Mouse (Mus musculus): ENCODE measurements at regions not wholly inside any gene's neighbourhood (a gene's known extent, or its start where the extent isn't known, plus 50 kb on each side); places are given as distances from the start of the nearest gene placed in this dataset.
A peak's percentile ranks its signal among the peaks of the same experiment; 100 is the strongest.

- no peaks in the 10 kb centered on the region for H3K27me3 ChIP-seq (ENCODE audit: control insufficient read depth, insufficient read depth, insufficient read length)
- peak overlapping the region; percentile 64 for H3K4me2 ChIP-seq (ENCODE audit: low read depth)
- no peaks in the 10 kb centered on the region for H3K36me3 ChIP-seq (ENCODE audit: control insufficient read depth, insufficient read depth)
- H3K4me3 ChIP-seq: no peak overlapping the region
- no peaks in the 10 kb centered on the region for H3K79me2 ChIP-seq (ENCODE audit: control insufficient read depth, insufficient read depth)
- no peak for TF ChIP-seq MAX (IDR thresholded peaks at IDR 0.05; ENCODE audit: low read depth)
- H3ac ChIP-seq (ENCODE audit: control insufficient read depth, insufficient read length): no peak overlapping the region
Measured at GRCm38 (mm10) chr3:131802841-131803240, 238.3 kb downstream of the Papss1 start.

GRCm38 (mm10) chr3:131808127-131808526 lies 243.6 kb downstream of the Papss1 start:
- Histone ChIP-seq H3K27me3 (ENCODE audit: control insufficient read depth, insufficient read depth, insufficient read length) (no peaks in the 10 kb centered on the region), H3K4me3 (no peak overlapping the region), H3K79me2 (ENCODE audit: control insufficient read depth, insufficient read depth) (no peaks in the 10 kb centered on the region), H3ac (ENCODE audit: control insufficient read depth, insufficient read length) (no peak overlapping the region), H3K4me2 (ENCODE audit: low read depth) (no peak overlapping the region), H3K36me3 (ENCODE audit: control insufficient read depth, insufficient read depth) (no peaks in the 10 kb centered on the region)
- TF ChIP-seq REST (IDR thresholded peaks at IDR 0.05; ENCODE audit: insufficient read depth, insufficient read length): no peak
- TF ChIP-seq TCF3 (IDR thresholded peaks at IDR 0.05; ENCODE audit: insufficient read length, low read depth): no peak
- TF ChIP-seq POLR2A (IDR thresholded peaks at IDR 0.05; ENCODE audit: insufficient read length, low read depth): no peak
- no peak for TF ChIP-seq E2F4 (IDR thresholded peaks at IDR 0.05; ENCODE audit: insufficient read depth)
- TF ChIP-seq TCF12 (IDR thresholded peaks at IDR 0.05; ENCODE audit: insufficient read depth, poor library complexity, severe bottlenecking): no peak
- no peak for TF ChIP-seq USF1 (IDR thresholded peaks at IDR 0.05; ENCODE audit: low read depth)
- TF ChIP-seq CEBPB (IDR thresholded peaks at IDR 0.05; ENCODE audit: insufficient read depth, poor library complexity, severe bottlenecking): no peak
- TF ChIP-seq MYOD1 (IDR thresholded peaks at IDR 0.05; ENCODE audit: control insufficient read depth in 1 of 3, insufficient read length in 2 of 3, low read depth in 2 of 3): no peak
- no peak for TF ChIP-seq MYOG (IDR thresholded peaks at IDR 0.05; ENCODE audit: control insufficient read depth in 1 of 3, insufficient read depth in 1 of 3, insufficient read length in 2 of 3, low read depth in 2 of 3)
- TF ChIP-seq MAX (IDR thresholded peaks at IDR 0.05; ENCODE audit: low read depth): no peak
- no peak for TF ChIP-seq POLR2AphosphoS2 (IDR thresholded peaks at IDR 0.05; ENCODE audit: insufficient read length, low read depth)
- no peak for TF ChIP-seq SRF (IDR thresholded peaks at IDR 0.05; ENCODE audit: control insufficient read depth, insufficient read length, low read depth)

GRCm38 (mm10) chr3:131812968-131813367 lies 248.4 kb downstream of the Papss1 start:
- Histone ChIP-seq H3K27me3 (ENCODE audit: control insufficient read depth, insufficient read depth, insufficient read length) (no peaks in the 10 kb centered on the region), H3K4me2 (ENCODE audit: low read depth) (no peak overlapping the region), H3K4me3 (no peak overlapping the region), H3K36me3 (ENCODE audit: control insufficient read depth, insufficient read depth) (no peaks in the 10 kb centered on the region), H3K79me2 (ENCODE audit: control insufficient read depth, insufficient read depth) (no peaks in the 10 kb centered on the region), H3ac (ENCODE audit: control insufficient read depth, insufficient read length) (no peak overlapping the region)
- no peak for TF ChIP-seq POLR2AphosphoS2 (IDR thresholded peaks at IDR 0.05; ENCODE audit: insufficient read length, low read depth)
- no peak for TF ChIP-seq MYOD1 (IDR thresholded peaks at IDR 0.05; ENCODE audit: control insufficient read depth in 1 of 3, insufficient read length in 2 of 3, low read depth in 2 of 3)
- TF ChIP-seq MYOG (IDR thresholded peaks at IDR 0.05; ENCODE audit: control insufficient read depth in 1 of 3, insufficient read depth in 1 of 3, insufficient read length in 2 of 3, low read depth in 2 of 3): no peak

GRCm38 (mm10) chr3:131818806-131819205 lies 254.2 kb downstream of the Papss1 start:
- Histone ChIP-seq H3K4me3 (no peak overlapping the region), H3ac (ENCODE audit: control insufficient read depth, insufficient read length) (no peak overlapping the region), H3K79me2 (ENCODE audit: control insufficient read depth, insufficient read depth) (no peaks in the 10 kb centered on the region), H3K36me3 (ENCODE audit: control insufficient read depth, insufficient read depth) (no peaks in the 10 kb centered on the region), H3K4me2 (ENCODE audit: low read depth) (no peak overlapping the region), H3K27me3 (ENCODE audit: control insufficient read depth, insufficient read depth, insufficient read length) (no peaks in the 10 kb centered on the region)
- TF ChIP-seq USF1 (IDR thresholded peaks at IDR 0.05; ENCODE audit: low read depth): no peak
- TF ChIP-seq REST (IDR thresholded peaks at IDR 0.05; ENCODE audit: insufficient read depth, insufficient read length): no peak
- no peak for TF ChIP-seq POLR2AphosphoS2 (IDR thresholded peaks at IDR 0.05; ENCODE audit: insufficient read length, low read depth)
- TF ChIP-seq POLR2A (IDR thresholded peaks at IDR 0.05; ENCODE audit: insufficient read length, low read depth): no peak
- no peak for TF ChIP-seq SRF (IDR thresholded peaks at IDR 0.05; ENCODE audit: control insufficient read depth, insufficient read length, low read depth)
- TF ChIP-seq MAX (IDR thresholded peaks at IDR 0.05; ENCODE audit: low read depth): no peak
- no peak for TF ChIP-seq CEBPB (IDR thresholded peaks at IDR 0.05; ENCODE audit: insufficient read depth, poor library complexity, severe bottlenecking)
- TF ChIP-seq MYOG (IDR thresholded peaks at IDR 0.05; ENCODE audit: control insufficient read depth in 1 of 3, insufficient read depth in 1 of 3, insufficient read length in 2 of 3, low read depth in 2 of 3): no peak
- TF ChIP-seq TCF3 (IDR thresholded peaks at IDR 0.05; ENCODE audit: insufficient read length, low read depth): no peak
- TF ChIP-seq MYOD1 (IDR thresholded peaks at IDR 0.05; ENCODE audit: control insufficient read depth in 1 of 3, insufficient read length in 2 of 3, low read depth in 2 of 3): no peak
- TF ChIP-seq TCF12 (IDR thresholded peaks at IDR 0.05; ENCODE audit: insufficient read depth, poor library complexity, severe bottlenecking): no peak
- TF ChIP-seq E2F4 (IDR thresholded peaks at IDR 0.05; ENCODE audit: insufficient read depth): no peak

GRCm38 (mm10) chr3:131857442-131857841 lies 227.7 kb upstream of the Dkk2 start:
- H3K4me3 ChIP-seq: no peak overlapping the region

More at GRCm38 (mm10) chr3:131857442-131857841, 227.7 kb upstream of the Dkk2 start:
- no peaks in the 10 kb centered on the region for H3K36me3 ChIP-seq (ENCODE audit: control insufficient read depth, insufficient read depth)
- H3ac ChIP-seq (ENCODE audit: control insufficient read depth, insufficient read length): no peak overlapping the region
- TF ChIP-seq CEBPB (IDR thresholded peaks at IDR 0.05; ENCODE audit: insufficient read depth, poor library complexity, severe bottlenecking) (no peak), REST (IDR thresholded peaks at IDR 0.05; ENCODE audit: insufficient read depth, insufficient read length) (no peak), MYOD1 (IDR thresholded peaks at IDR 0.05; ENCODE audit: control insufficient read depth in 1 of 3, insufficient read length in 2 of 3, low read depth in 2 of 3) (no peak), POLR2AphosphoS2 (IDR thresholded peaks at IDR 0.05; ENCODE audit: insufficient read length, low read depth) (no peak), TCF3 (IDR thresholded peaks at IDR 0.05; ENCODE audit: insufficient read length, low read depth) (no peak), E2F4 (IDR thresholded peaks at IDR 0.05; ENCODE audit: insufficient read depth) (no peak), MAX (IDR thresholded peaks at IDR 0.05; ENCODE audit: low read depth) (no peak), USF1 (IDR thresholded peaks at IDR 0.05; ENCODE audit: low read depth) (no peak), SRF (IDR thresholded peaks at IDR 0.05; ENCODE audit: control insufficient read depth, insufficient read length, low read depth) (no peak), POLR2A (IDR thresholded peaks at IDR 0.05; ENCODE audit: insufficient read length, low read depth) (no peak), MYOG (IDR thresholded peaks at IDR 0.05; ENCODE audit: control insufficient read depth in 1 of 3, insufficient read depth in 1 of 3, insufficient read length in 2 of 3, low read depth in 2 of 3) (no peak), TCF12 (IDR thresholded peaks at IDR 0.05; ENCODE audit: insufficient read depth, poor library complexity, severe bottlenecking) (no peak)
- H3K4me2 ChIP-seq (ENCODE audit: low read depth): no peak overlapping the region
- H3K79me2 ChIP-seq (ENCODE audit: control insufficient read depth, insufficient read depth): no peaks in the 10 kb centered on the region
- no peaks in the 10 kb centered on the region for H3K27me3 ChIP-seq (ENCODE audit: control insufficient read depth, insufficient read depth, insufficient read length)
